Mouse (Mus musculus) liver, embryonic 12.5 days (tissue): ENCODE data around the gene Parvg. TPM values are rescaled to one million over a fixed set of nuclear protein-coding genes. Genes with fewer than 3 reads are reported as not detected.

Experiments used
- ATAC-seq: fragments of 200-750 bp; cut with Nextera tagmentation; 2 replicates; pipeline ENCODE4 v1.8.0; 2017; ENCODE audit warnings: moderate number of reproducible peaks, mild to moderate bottlenecking, moderate library complexity
- H3K27ac ChIP-seq: fragments of 300-500 bp; sonication (generic); 2 replicates; pipeline ENCODE4 v1.5.1; 2016; ENCODE audit warnings: mild to moderate bottlenecking
- H3K27me3 ChIP-seq: fragments of 300-500 bp; sonication (generic); replicated peaks from 2 replicates; pipeline ENCODE4 v1.6.1; 2016; ENCODE audit warnings: mild to moderate bottlenecking, moderate library complexity
- H3K36me3 ChIP-seq: fragments of 300-500 bp; sonication (generic); 2 replicates; pipeline ENCODE4 v1.6.1; 2016; ENCODE audit warnings: mild to moderate bottlenecking, moderate library complexity
- H3K4me1 ChIP-seq: fragments of 300-500 bp; sonication (generic); 2 replicates; pipeline ENCODE4 v1.6.1; 2016
- H3K4me2 ChIP-seq: fragments of 300-500 bp; sonication (generic); 2 replicates; pipeline ENCODE4 v1.6.1; 2016; ENCODE audit warnings: mild to moderate bottlenecking, moderate library complexity
- H3K4me3 ChIP-seq: fragments of 300-500 bp; sonication (generic); 2 replicates; pipeline ENCODE4 v1.5.1; 2016; ENCODE audit warnings: mild to moderate bottlenecking, moderate library complexity
- H3K9ac ChIP-seq: fragments of 300-500 bp; sonication (generic); 2 replicates; pipeline ENCODE4 v1.6.1; 2016; ENCODE audit warnings: mild to moderate bottlenecking, moderate library complexity
- H3K9me3 ChIP-seq: fragments of 300-500 bp; sonication (generic); replicated peaks from 2 replicates; pipeline ENCODE4 v1.6.1; 2016; ENCODE audit warnings: mild to moderate bottlenecking, moderate library complexity
- WGBS: fragments of 180-500 bp; shearing (Covaris S2); methylation state at CpG from one replicate; pipeline ENCODE4 v1.1.7; 2016; ENCODE audit not compliant: insufficient replicate concordance; 5-methylcytosine and 5-hydroxymethylcytosine counted together
- polyA plus RNA-seq: library from polyadenylated mRNA; unstranded; fragments of >200 nt; fragmentation: Nextera tagmentation; extraction: Ambion mirVana; gene quantifications from 2 replicates; pipeline ENCODE4 v1.2.1, GENCODE M21; 2016

Gene Parvg
- polyA plus RNA-seq, 1 experiment from 2014 or later, result 9.7 TPM

GRCm38 (mm10) chr15:84364746-84365145, 40.9 kb downstream of the Parvg start:
- no peaks in the 10 kb centered on the region for H3K4me1 ChIP-seq
- H3K27me3 ChIP-seq, result no peaks in the 10 kb centered on the region
- H3K4me3 ChIP-seq, result no peak overlapping the region
- 0 out of 2 replicates have a peak, but pooled peaks cover 10% of the 10 kb centered on the region for H3K9me3 ChIP-seq
- WGBS, result 64% methylated on average over 3 of the region's 3 CpGs
- H3K27ac ChIP-seq, result no peak overlapping the region
- H3K4me2 ChIP-seq, result no peak overlapping the region
- no peaks in the 10 kb centered on the region for H3K36me3 ChIP-seq
- ATAC-seq, result no peak
- no peak overlapping the region for H3K9ac ChIP-seq

GRCm38 (mm10) chr15:84365675-84366381, 42.0 kb downstream of the Parvg start:
- Histone ChIP-seq H3K36me3 (no peaks in the 10 kb centered on the region), H3K9ac (no peak overlapping the region), H3K4me1 (no peaks in the 10 kb centered on the region), H3K9me3 (0 out of 2 replicates have a peak, but pooled peaks cover 10% of the 10 kb centered on the region), H3K4me2 (no peak overlapping the region), H3K4me3 (no peak overlapping the region), H3K27ac (no peak overlapping the region), H3K27me3 (no peaks in the 10 kb centered on the region)
- WGBS, result 73% methylated on average over 17 of the region's 17 CpGs
- ATAC-seq, result no peak

- Histone ChIP-seq H3K4me1 (no peaks in the 10 kb centered on the region), H3K27ac (no peak overlapping the region), H3K27me3 (no peaks in the 10 kb centered on the region), H3K9ac (no peak overlapping the region), H3K36me3 (no peaks in the 10 kb centered on the region), H3K4me3 (no peak overlapping the region), H3K9me3 (0 out of 2 replicates have a peak, but pooled peaks cover 5% of the 10 kb centered on the region), H3K4me2 (no peak overlapping the region)
- ATAC-seq, result no peak
- 76% methylated on average over 10 of the region's 10 CpGs for WGBS
These were observed 42.8 kb downstream of the Parvg start for GRCm38 (mm10) chr15:84366574-84366989.

- H3K27ac ChIP-seq, result no peak overlapping the region
- 55% methylated on average over 8 of the region's 8 CpGs for WGBS
- H3K4me3 ChIP-seq, result no peak overlapping the region
- H3K9me3 ChIP-seq, result 0 out of 2 replicates have a peak, but pooled peaks cover 4% of the 10 kb centered on the region
- H3K36me3 ChIP-seq, result no peaks in the 10 kb centered on the region
- H3K27me3 ChIP-seq, result no peaks in the 10 kb centered on the region
- no peaks in the 10 kb centered on the region for H3K4me1 ChIP-seq
- H3K4me2 ChIP-seq, result no peak overlapping the region
- no peak for ATAC-seq
- no peak overlapping the region for H3K9ac ChIP-seq
These were observed 43.6 kb downstream of the Parvg start for GRCm38 (mm10) chr15:84367402-84367801.

GRCm38 (mm10) chr15:84372801-84373200, 49.0 kb downstream of the Parvg start:
- ATAC-seq, result no peak
- Histone ChIP-seq H3K27ac (no peak overlapping the region), H3K36me3 (no peaks in the 10 kb centered on the region), H3K9ac (no peak overlapping the region), H3K9me3 (peaks cover 12% of the 10 kb centered on the region), H3K27me3 (no peaks in the 10 kb centered on the region), H3K4me2 (no peak overlapping the region), H3K4me3 (no peak overlapping the region), H3K4me1 (no peaks in the 10 kb centered on the region)
- WGBS, result 50% methylated on average over 5 of the region's 5 CpGs

- no peaks in the 10 kb centered on the region for H3K36me3 ChIP-seq
- 0 out of 2 replicates have a peak, but pooled peaks cover 2% of the 10 kb centered on the region for H3K4me1 ChIP-seq
- H3K9me3 ChIP-seq, result peaks cover 12% of the 10 kb centered on the region
- H3K27me3 ChIP-seq, result no peaks in the 10 kb centered on the region
- H3K9ac ChIP-seq, result no peak overlapping the region
- H3K4me3 ChIP-seq, result no peak overlapping the region
- 73% methylated on average over 9 of the region's 9 CpGs for WGBS
- no peak overlapping the region for H3K4me2 ChIP-seq
- no peak for ATAC-seq
- no peak overlapping the region for H3K27ac ChIP-seq
These were observed 54.9 kb downstream of the Parvg start for GRCm38 (mm10) chr15:84378734-84379133.

- WGBS, result 51% methylated on average over 10 of the region's 10 CpGs
- Histone ChIP-seq H3K9ac (no peak overlapping the region), H3K4me1 (0 out of 2 replicates have a peak, but pooled peaks cover 2% of the 10 kb centered on the region), H3K27ac (no peak overlapping the region), H3K4me2 (no peak overlapping the region), H3K36me3 (no peaks in the 10 kb centered on the region), H3K27me3 (no peaks in the 10 kb centered on the region), H3K9me3 (peaks cover 4% of the 10 kb centered on the region), H3K4me3 (no peak overlapping the region)
- no peak for ATAC-seq
These were observed 56.4 kb downstream of the Parvg start for GRCm38 (mm10) chr15:84380181-84380580.

GRCm38 (mm10) chr15:84384066-84384465, 60.2 kb downstream of the Parvg start:
- ATAC-seq, result no peak
- no peak overlapping the region for H3K9ac ChIP-seq
- H3K27ac ChIP-seq, result no peak overlapping the region
- no peak overlapping the region for H3K4me3 ChIP-seq
- H3K4me2 ChIP-seq, result no peak overlapping the region
- H3K9me3 ChIP-seq, result 0 out of 2 replicates have a peak, but pooled peaks cover 3% of the 10 kb centered on the region
- H3K27me3 ChIP-seq, result no peaks in the 10 kb centered on the region
- H3K4me1 ChIP-seq, result 0 out of 2 replicates have a peak, but pooled peaks cover 2% of the 10 kb centered on the region
- no peaks in the 10 kb centered on the region for H3K36me3 ChIP-seq
- 58% methylated on average over 9 of the region's 9 CpGs for WGBS

GRCm38 (mm10) chr15:84385995-84386565, 62.3 kb downstream of the Parvg start:
- H3K9ac ChIP-seq, result no peak overlapping the region
- no peaks in the 10 kb centered on the region for H3K36me3 ChIP-seq
- no peaks in the 10 kb centered on the region for H3K4me1 ChIP-seq
- H3K4me2 ChIP-seq, result no peak overlapping the region
- H3K27ac ChIP-seq, result no peak overlapping the region
- H3K4me3 ChIP-seq, result no peak overlapping the region
- no peak for ATAC-seq
- WGBS, result 72% methylated on average over 8 of the region's 8 CpGs
- no peaks in the 10 kb centered on the region for H3K27me3 ChIP-seq
- 0 out of 2 replicates have a peak, but pooled peaks cover 3% of the 10 kb centered on the region for H3K9me3 ChIP-seq

GRCm38 (mm10) chr15:84388698-84389131, 64.9 kb downstream of the Parvg start:
- Histone ChIP-seq H3K4me2 (no peak overlapping the region), H3K27me3 (no peaks in the 10 kb centered on the region), H3K4me3 (no peak overlapping the region), H3K9me3 (0 out of 2 replicates have a peak, but pooled peaks cover 3% of the 10 kb centered on the region), H3K4me1 (no peaks in the 10 kb centered on the region), H3K36me3 (no peaks in the 10 kb centered on the region), H3K9ac (no peak overlapping the region), H3K27ac (no peak overlapping the region)
- no peak for ATAC-seq
- 26% methylated on average over 8 of the region's 8 CpGs for WGBS

GRCm38 (mm10) chr15:84392131-84392530, 68.3 kb downstream of the Parvg start:
- H3K36me3 ChIP-seq, result no peaks in the 10 kb centered on the region
- H3K9ac ChIP-seq, result no peak overlapping the region
- no peak for ATAC-seq
- H3K4me3 ChIP-seq, result no peak overlapping the region
- H3K4me2 ChIP-seq, result no peak overlapping the region
- H3K4me1 ChIP-seq, result no peaks in the 10 kb centered on the region
- 71% methylated on average over 4 of the region's 4 CpGs for WGBS
- no peak overlapping the region for H3K27ac ChIP-seq
- no peaks in the 10 kb centered on the region for H3K27me3 ChIP-seq
- 0 out of 2 replicates have a peak, but pooled peaks cover 3% of the 10 kb centered on the region for H3K9me3 ChIP-seq
